Mouse (Mus musculus) adrenal gland (tissue): ENCODE measurements around the gene Sp7.

ENCODE experiments used
- intact Hi-C: fragments of 180-260 bp; cut with DNase I; formaldehyde crosslinking; loops from one replicate; pipeline ENCODE4 v1.15.1; 2025
- long read RNA-seq, 2 experiments: library from polyadenylated mRNA; unstranded; transcript quantifications; one replicate each; pipeline ENCODE4 v2.0.0; 2020; ENCODE audit warnings: borderline replicate concordance in 1 of 2; ENCODE audit not compliant: insufficient replicate concordance in 1 of 2

Sp7 gene
- long read RNA-seq, experiment 1: 0 reads
- long read RNA-seq, experiment 2: 0 reads

GRCm38 (mm10) chr15:102366733-102367344 lies at the start of gene Sp7:
Gene Sp7 (minus strand): TSS chr15:102367182.
- intact Hi-C loops: no loop called here

- intact Hi-C loops: no loop called here
These were observed 46.7 kb upstream of the Sp7 start for GRCm38 (mm10) chr15:102413687-102414086.

- intact Hi-C loops: no loop called here
These were observed 44.1 kb upstream of the Sp7 start for GRCm38 (mm10) chr15:102411077-102411476.

- intact Hi-C loops: no loop called here
These were observed 42.3 kb upstream of the Sp7 start for GRCm38 (mm10) chr15:102409286-102409685.

GRCm38 (mm10) chr15:102408558-102409130 lies 41.7 kb upstream of the Sp7 start:
- intact Hi-C loops: no loop called here

GRCm38 (mm10) chr15:102407681-102408557 lies 40.9 kb upstream of the Sp7 start:
- intact Hi-C loops: no loop called here

- intact Hi-C loops: no loop called here
These were observed 40.1 kb upstream of the Sp7 start for GRCm38 (mm10) chr15:102406912-102407580.

GRCm38 (mm10) chr15:102406196-102406911 lies 39.4 kb upstream of the Sp7 start:
- intact Hi-C loops: no loop called here

- intact Hi-C loops: no loop called here
These were observed 38.7 kb upstream of the Sp7 start, which contains the start of gene Sp1 for GRCm38 (mm10) chr15:102405489-102406195. Gene Sp1 (plus strand): TSS chr15:102406143.

- intact Hi-C loops: no loop called here
These were observed 37.9 kb upstream of the Sp7 start for GRCm38 (mm10) chr15:102404608-102405488.

GRCm38 (mm10) chr15:102402210-102402609 lies 35.2 kb upstream of the Sp7 start:
- intact Hi-C loops: no loop called here

GRCm38 (mm10) chr15:102401278-102401677 lies 34.3 kb upstream of the Sp7 start:
- intact Hi-C loops: no loop called here

GRCm38 (mm10) chr15:102400476-102401045 lies 33.6 kb upstream of the Sp7 start:
- intact Hi-C loops: no loop called here

- intact Hi-C loops: no loop called here
These were observed 32.5 kb upstream of the Sp7 start for GRCm38 (mm10) chr15:102399229-102400221.

- intact Hi-C loops: no loop called here
These were observed 31.6 kb upstream of the Sp7 start for GRCm38 (mm10) chr15:102398629-102399028.

GRCm38 (mm10) chr15:102395061-102395460 lies 28.1 kb upstream of the Sp7 start:
- intact Hi-C loops: no loop called here

GRCm38 (mm10) chr15:102393584-102394014 lies 26.6 kb upstream of the Sp7 start:
- intact Hi-C loops: no loop called here

- intact Hi-C loops: no loop called here
These were observed 25.5 kb upstream of the Sp7 start for GRCm38 (mm10) chr15:102392520-102392919.
